Mouse (Mus musculus) megakaryocyte, embryonic 14.5 days (primary cell): ENCODE measurements around the gene Fkbp5.

Source experiments
- FLI1 ChIP-seq: IDR thresholded peaks from 2 replicates; pipeline ENCODE4 v1.6.1; 2012; ENCODE audit warnings: low read length, inconsistent platforms, mixed read lengths
- GATA1 ChIP-seq: IDR thresholded peaks from 3 replicates; pipeline ENCODE4 v1.6.1; 2012; ENCODE audit warnings: mixed read lengths, low read length, inconsistent platforms, borderline replicate concordance

DNA sequence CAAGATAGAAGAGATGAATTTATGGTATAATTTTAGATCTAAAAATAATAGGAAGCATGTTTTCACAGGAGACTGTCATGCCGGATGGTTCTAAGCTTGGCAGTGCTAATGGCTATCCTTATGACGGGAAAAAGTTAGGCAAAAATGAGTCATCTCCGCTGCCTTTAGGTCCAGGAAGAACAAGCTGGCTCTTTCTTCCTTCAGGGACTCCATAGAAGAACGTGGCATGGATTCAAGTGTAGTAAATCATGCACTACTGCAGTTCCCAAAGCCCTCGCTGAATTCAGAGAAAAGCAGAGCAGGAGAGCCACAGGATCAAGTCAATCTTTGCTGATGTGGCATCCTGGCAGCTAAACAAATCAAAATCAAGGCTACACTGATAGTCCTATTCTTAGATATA lies 102.1 kb downstream of the Fkbp5 start:
- TF ChIP-seq GATA1 = no peak
- TF ChIP-seq FLI1 = no peak
